Mouse (Mus musculus) cerebellum, adult 2 months (tissue): ENCODE measurements around the gene Ppp3r1.

ENCODE experiments used
- CTCF ChIP-seq: fragments of 200-500 bp; IDR thresholded peaks from 2 replicates; pipeline ENCODE4 v1.5.1; 2011; ENCODE audit warnings: low read depth, mild to moderate bottlenecking, control low read depth, low read length, moderate library complexity, borderline replicate concordance; ENCODE audit not compliant: insufficient read depth
- POLR2A ChIP-seq: fragments of 200-500 bp; IDR thresholded peaks from 2 replicates; pipeline ENCODE4 v1.6.1; 2011; ENCODE audit warnings: low read length, control low read depth, borderline replicate concordance; ENCODE audit not compliant: insufficient read depth

- no peak for TF ChIP-seq CTCF
- TF ChIP-seq POLR2A, result no peak
Observed at GRCm38 (mm10) chr11:17212141-17212495, 53.1 kb downstream of the Ppp3r1 start.
